Mouse (Mus musculus) inflammation-experienced regulatory T-cells (primary cell): ENCODE measurements around the gene Vwa8. TPM values are rescaled to one million over a fixed set of nuclear protein-coding genes. Genes with fewer than 3 reads are reported as not detected.

Source experiments
- polyA plus RNA-seq, 2 experiments: library from polyadenylated mRNA; unstranded; fragments of 100-300 nt; shearing (Covaris generic); gene quantifications; one replicate each; pipeline ENCODE4 v1.2.1; 2017

The Vwa8 gene
- 10 to 100 TPM; 17.7 to 21.2 TPM for polyA plus RNA-seq

GRCm38 (mm10) chr14:78848941-78849911, at the start of gene Vwa8:
Gene Vwa8 (plus strand): TSS chr14:78849052.

Other genes with a start within 250 kb of the Vwa8 start
- 10 to 100 TPM; 11.3 to 23.5 TPM for gene Dgkh, start 116.3 kb upstream of the Vwa8 start, polyA plus RNA-seq